Mouse (Mus musculus) hindlimb bud, embryonic 11.5 days (tissue): ENCODE data around the gene Usp33.

Experiments used
- DNase-seq: peaks from one replicate; pipeline ENCODE4 v3.0.0-alpha.2; 2012; ENCODE audit warnings: low read depth, low spot score; ENCODE audit errors: extremely low spot score

Usp33 gene

DNA sequence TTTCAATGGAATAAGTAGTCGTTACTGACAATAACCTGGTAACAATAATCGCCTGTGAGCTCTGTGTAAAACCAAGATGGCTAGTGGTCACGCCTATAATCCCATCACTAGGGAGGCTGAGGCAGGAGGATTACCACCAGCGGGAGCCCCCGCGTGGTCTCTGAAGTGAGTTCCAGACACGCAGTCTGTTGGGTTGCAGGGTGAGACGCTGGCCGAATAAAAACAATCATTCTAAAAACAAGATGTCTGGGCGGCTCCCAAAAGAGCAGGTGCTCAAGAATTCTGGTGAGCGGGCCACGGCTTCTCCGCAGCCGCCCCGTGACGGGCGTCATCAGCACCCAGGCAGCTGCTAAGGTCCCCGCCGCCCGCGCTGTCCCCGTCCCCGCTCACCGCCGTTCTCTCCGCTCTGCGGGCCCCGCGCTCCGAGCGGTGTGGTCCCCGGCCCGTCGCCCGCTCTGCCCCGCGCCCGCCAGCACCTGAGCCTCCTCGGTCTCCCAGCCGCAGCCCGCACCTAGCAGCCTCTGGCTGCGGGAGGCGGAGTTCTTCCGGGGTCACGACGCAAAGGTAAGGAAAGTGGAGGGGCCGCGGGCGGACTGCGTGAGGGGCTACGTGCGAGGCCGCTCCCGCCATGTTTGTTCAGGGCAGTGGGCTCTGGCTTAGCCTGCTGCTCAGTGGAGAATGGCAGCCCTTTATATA, 6.3 kb upstream of the Usp33 start, which contains the start of gene Miga1:
Gene Miga1, minus strand, starts transcription at position 546 of the 696 bp plus-strand sequence.
- DNase-seq = no peak

DNA sequence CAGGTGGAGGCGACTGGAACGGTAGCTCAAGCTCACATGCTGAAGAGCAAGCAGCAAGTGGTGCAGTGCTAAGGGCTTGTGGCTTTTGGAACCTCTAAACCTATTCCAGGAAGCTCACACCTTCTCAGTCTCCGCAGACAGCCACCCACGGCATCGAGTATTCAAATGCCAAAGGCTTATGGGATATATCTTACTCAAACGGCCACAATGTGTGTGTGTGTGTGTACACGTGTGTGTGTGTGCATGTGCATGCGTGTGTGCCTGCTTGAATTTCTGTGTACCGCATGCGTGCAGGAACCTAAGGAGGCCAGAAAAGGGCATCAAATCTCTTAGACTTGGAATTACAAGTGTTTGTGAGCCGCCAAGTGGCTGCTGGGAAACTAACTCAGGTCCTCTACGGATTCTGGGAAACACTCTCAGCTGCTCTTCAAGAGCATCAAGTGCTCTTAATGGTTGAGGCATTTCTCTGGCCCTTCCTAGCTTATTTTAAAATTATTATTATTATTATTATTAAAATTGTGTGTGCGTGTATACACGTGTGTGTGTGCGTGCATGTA, 3.2 kb upstream of the Usp33 start:
- no peak for DNase-seq

DNA sequence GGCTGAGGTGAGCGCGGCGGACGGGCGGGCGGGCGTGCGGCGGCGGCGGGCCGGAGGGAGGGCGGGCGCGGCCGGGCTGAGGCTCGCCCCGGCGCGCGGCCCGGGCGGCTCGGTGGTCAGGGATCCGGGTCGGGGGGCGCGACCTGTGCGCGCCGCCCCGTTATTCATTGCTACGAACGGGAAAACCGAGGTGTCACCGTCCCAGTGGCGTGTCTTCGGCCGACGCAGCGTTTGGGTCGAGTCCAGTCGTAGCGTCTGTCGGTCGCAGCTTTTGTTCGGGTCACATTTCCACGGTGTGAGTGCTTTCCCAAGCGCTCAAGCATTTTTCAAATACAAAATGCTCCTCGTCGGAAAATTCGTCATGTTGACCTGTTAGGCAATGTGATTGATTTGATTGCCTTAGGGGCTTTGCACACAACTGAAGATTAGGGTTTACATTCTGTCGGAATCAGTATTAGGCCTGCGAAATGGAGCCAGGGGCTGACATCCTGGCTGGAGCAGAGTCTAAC, 409 bp downstream of the Usp33 start:
- no peak for DNase-seq

DNA sequence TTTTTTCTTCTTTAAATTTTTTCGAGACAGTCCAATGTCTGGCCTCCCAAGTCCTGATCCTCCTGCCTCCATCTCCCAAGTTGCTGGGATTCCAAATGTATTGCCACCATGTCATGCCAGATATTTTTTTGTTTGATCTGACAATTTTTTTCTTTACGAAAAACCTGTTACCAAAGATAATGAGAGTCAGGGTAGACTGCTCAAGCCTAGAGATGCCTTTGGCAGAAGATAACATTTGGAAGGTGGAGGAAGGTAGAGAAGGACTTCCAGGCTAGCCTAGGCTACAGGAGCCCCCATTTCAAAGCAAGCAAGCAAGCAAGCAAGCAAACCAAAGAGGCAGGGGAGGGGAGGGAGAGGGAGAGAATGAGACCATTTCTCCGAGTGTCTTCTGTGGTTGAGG, 949 bp downstream of the Usp33 start:
- DNase-seq = no peak

DNA sequence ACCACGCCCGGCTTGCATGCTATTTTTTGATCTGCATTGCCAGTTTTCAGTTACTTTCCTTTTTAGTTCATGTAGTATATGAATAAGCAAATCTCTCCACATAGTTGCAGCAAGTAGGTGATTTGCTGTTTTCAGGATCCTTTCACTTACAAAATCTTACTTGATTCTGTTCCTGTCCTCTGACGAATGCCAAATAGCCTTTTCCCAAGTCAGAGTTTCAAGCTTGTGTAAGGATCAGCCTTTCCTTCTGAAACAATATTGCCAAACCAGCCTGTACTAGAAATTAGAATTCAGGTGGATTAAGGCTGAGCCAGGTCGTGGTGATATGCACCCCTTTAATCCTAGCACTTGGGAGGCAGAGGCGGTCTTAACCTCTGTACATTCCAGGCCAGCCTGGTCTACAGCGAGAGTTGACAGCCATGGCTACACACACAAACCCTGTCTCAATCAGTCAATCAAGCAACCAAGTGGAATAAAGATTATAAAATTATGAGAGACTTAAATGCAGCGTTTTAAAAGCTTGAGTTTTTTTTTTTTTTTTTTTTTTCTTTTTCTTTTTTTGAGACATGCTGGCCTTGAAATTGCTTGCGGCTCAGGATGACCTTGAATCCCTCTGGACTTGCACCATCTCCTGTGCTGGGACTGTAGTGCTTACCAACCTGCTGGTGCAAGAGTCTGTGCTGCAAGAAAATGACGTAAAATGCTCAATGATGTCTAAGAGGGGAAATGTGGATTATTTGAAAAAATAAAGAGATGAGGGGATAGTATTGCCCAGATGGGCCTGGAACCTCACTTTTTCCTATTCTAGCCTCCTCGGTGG, 1.9 kb downstream of the Usp33 start:
- no peak for DNase-seq

DNA sequence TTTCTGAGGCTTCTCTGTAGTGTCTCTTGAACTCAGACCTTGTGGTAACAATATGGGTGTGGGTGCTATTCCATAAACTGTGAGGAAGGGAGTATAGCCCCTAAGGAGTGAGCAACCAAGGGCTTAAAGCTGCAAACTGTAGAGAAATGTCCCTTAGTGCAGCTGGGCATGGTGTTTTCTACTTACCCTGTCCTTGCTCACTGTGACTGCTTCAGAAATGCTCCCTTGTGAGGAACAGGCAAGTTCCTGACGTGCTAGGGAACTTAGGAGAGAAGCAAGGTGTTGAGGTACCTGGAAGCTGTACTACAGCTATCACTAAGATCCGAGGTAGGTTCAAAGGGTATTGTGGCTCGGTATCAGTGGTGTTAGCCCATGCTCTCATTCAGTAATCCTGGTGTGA, 4.2 kb downstream of the Usp33 start:
- DNase-seq = no peak

DNA sequence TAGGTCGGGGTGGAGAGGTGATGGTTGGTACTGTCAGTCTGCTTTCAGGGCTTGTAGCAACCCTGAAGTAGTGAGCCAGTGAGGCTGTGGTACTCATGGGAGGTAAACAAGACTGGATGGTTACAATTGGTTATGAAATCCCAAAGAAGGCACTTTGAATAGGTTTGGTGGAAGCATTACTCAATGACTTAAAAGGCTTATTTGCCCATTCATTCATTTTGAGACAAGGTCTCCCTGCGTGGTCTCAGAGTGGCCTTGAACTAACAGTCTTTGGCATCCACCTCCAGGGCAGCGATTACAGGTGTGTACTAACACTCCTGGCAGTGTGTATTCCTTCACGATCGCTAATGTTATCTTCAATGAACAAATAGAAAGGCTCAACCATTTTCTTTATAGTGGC, 4.7 kb downstream of the Usp33 start:
- DNase-seq = no peak

DNA sequence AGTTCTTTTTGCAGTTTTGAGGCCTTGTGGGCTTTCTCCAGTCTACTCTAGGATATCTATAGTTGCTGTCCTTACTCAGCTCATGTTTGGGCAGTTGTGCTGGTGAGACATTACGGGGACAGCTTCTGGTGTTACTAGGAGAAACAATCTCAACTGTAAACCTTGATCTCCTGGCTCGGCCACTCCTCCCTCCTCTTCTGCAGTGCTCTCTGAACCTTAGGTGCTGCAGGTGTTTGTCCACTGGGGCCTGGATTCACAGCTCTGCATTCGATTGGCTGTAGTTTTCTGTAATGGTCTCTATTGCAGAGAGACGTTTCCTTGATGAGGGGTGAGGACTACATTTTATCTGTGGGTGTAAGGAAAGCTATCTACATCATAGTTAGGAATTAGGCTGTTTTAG, 6.0 kb downstream of the Usp33 start:
- DNase-seq = no peak

DNA sequence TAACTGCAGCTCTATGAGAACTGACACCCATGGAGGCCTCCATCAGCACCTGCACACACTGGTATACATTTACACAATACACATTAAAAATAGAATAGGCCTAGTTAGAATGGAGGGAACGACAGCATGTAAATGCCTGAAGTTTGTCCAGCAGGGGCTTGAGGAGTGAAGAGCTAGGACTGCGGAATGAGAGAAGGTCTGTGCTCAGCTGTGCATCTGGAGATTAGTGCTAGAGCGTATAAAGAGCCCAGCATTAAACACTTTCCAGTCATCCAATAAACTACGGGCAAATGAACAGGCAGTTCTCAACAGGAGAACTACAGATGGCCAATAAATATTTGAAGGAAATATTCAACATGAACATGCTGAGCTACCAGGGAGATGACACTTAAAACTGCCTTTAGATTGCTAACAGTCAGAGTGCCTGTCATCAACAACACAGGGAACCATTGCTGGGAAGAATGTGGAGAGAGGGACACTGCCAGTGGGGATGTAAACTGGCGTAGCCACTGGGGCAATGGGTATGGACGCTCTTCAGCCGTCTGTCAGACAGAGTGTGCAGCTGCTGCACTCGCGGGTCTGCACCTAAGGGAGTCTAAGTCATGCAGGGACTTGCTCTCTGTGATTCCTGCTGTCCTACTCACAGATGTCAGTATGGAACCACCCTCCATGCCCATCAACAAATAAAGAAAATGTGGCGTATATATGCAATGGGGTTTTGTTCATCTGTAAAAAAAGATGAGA, 7.3 kb downstream of the Usp33 start:
- DNase-seq = no peak

DNA sequence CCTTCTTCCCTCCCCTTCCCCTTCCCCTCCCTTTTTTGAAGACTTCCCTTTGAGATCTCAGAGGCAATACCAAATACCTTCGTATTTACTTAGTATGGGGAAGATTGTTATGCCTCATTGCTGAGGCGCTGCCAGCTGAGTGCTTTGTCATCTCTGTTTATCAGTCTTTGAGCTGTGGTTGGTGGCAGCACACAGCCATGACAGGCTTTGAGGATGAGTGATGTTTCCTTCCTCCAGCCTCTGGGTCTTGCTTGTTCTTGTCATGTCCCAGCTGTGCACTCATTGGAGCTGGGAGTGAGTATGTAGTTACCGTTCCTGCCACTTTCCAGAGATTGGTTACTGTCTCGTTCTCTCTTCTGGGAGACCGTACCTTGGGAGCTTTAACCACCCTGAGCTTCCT, 9.1 kb downstream of the Usp33 start:
- no peak for DNase-seq

DNA sequence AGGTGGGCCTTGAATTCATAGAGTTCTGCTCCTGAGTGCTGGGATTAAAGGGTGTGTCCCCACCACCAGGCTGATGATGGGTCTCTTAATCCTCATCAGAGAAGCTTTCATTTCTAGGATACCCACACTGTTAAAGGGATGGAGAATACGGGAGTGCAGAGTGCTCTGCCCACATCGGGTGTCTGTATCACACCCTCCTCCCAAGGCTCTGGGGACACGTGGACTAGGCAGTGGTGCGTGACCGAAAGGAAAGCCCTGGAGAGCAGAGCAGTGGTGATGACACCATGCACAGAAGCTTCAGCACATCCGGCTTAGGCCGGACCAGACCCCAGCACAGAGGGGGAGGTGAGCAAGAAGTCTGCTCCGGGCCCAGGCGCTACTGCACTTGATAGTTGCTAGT, 10.5 kb downstream of the Usp33 start:
- no peak for DNase-seq

DNA sequence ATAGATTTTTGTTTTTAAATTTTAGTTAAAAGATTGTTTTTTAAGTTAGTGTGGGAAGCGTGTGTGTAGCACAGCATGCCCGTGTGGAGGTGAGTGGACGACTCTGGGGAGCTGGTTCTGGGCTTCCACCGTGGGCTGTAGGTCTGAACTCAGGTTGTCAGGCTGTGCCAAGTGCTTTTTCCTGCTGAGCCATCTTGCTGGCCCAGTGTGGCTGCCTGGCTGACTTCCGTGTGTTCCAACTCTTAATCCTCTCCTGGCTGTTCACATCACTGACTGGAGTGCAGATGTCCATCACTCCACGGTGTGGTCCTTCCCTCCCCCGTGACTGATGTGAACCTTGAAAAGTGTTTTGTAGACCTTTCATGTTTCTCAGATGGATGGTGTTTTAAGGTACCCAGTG, 12.9 kb downstream of the Usp33 start:
- no peak for DNase-seq

DNA sequence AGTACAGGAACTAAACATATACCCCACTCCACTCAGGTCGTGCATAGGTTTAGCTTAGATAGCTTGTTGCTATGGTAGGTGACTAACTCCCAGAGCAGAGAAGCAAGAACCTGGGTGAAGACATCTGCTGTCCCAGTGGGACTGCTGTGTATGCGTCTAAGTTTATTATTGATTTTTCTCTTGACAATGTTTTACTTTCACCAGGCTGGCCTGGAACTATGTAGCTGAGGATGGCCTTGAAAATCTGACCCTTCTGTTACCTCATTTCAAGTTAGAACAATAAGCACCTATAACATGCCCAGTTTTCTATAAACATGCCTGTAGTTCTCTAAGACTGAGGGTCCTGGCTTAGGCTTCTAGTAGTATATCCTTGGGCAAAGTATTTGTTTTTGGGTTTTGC, 17.9 kb downstream of the Usp33 start:
- DNase-seq = no peak

DNA sequence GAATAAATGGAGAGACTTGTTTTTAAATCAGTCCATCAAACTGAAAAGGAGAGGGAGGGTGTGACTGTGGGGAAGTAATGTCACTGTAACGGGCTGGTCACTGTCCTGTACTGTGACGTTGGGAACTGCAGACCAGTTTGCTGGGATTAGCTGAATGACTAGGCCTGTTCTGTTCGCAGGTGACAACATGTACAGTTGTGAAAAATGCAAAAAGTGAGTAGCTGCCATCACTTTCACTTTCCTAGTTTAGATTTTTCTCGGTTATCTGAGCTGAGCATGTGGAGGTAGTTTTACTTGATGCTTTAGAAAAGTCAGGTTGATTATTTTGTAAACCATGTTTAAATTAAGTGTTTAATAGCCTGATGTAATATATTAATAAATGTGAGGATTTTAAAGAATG, 29.8 kb downstream of the Usp33 start:
- no peak for DNase-seq

DNA sequence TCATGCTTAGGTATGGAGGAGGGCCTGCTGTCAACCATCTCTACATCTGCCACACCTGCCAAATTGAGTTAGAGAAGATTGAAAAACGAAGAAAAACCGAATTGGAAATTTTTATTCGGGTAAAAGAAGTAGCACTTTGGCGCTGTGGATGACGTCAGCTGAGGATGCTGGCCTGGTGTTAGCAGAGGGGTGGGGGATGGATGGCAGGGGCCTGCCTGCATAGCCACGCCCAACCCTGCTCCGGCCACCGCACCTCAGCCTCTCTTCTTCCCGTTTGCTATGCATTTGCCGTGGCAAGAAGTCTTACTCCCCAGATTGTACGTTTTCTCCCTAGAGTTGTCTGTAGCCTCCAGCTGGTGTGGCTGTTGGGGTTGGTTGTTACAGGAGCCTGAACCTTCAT, 37.8 kb downstream of the Usp33 start:
- no peak for DNase-seq

DNA sequence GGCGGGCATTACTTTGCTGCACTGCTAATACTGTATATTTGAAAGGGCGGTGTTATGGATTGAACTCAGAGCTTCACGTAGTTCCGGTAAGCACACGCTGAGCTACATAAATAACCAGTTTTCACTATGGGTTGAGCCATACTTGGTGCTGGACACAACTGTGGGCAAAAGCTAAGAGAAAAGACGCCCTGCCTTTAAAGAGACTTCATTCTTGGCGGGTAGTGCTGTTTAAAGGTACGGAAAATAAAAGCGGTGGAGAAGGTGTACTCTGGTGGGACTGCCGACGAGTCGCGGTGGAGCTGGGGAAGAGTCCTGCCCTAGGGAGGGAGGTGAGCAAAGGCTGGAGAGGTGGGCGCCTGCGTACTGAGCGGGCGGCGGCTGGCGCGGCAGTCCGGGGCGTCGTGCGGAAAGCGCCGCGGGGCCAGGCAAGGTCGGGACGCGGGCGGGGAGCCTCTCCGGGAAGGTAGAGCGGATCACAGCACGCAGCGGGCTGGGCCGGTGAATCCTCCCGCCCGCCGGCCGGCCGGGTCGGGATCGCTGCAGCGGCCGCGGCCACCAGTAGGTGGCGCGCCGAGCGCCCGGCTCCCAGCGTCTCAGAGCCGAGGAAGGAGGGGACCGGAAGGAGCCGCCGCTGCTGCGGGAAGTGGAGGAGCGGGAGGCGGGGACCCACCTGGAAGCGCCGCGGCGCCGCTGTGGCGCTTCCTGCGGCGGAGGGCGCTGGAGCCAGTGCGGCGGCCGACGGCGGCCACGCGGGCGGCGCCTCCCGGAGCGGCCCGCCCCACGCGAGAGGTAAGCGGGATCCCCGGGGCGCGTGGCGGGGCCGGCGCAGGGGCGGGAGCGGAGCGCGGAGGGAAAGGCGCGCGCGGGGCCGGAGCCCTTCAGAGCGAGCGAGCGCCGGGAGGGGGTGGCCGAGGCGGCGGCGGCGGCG, 49.3 kb downstream of the Usp33 start, which contains the start of gene Zzz3:
Gene Zzz3, plus strand, starts transcription at position 124 of the 928 bp plus-strand sequence.
- peak; percentile 49 for DNase-seq

DNA sequence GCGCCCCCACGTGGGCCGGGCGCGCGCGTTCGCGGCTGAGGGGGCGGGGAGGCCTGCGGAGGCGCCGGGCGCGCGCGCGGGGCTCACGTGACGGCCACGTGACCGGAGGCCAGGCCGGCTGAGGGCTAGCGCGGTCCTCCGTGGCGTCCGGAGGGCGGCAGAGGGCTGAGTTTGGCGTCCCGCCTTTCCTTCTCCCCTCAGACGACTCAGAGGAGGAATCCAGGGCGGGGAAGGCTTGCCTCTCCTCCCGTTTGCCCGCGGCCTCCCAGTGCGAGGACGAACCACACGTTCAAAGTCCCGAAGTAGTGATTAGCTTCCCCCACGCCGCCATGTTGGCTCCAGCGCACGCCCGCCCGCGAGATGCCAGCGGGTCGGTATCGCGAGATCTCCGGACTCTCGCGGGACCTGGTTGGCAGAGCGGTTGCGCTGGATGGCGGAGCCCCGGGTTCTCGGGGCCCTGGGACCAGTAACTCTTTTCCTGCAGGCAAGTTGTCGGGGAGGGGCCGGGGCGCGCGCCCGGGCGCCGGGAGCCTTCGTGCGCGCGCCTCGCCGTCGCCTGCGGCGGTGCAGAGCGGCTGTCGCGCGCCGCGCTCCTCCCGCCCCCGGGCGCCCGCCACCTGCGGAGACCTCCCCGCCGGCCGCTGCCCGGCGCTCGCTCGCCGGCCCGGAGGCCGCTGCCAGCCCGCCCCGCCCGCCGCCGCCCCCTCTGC, 50.2 kb downstream of the Usp33 start:
- DNase-seq = peak; percentile 93

DNA sequence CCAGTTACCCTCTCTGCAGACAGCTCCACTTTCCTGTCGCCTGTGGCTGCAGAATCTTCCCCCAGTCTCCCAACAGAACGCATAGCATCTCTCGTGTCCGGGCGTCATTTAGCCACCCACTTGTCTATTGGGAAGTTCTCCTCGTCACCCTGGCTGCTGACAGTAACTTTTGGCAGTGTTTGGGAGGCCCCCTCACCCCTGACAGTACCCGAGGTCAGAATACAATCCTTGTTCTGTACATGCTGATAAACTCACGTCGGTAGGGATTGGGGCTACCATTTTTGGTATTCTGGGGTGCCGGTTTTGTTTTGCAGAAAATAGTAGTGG, 50.7 kb downstream of the Usp33 start:
- no peak for DNase-seq

DNA sequence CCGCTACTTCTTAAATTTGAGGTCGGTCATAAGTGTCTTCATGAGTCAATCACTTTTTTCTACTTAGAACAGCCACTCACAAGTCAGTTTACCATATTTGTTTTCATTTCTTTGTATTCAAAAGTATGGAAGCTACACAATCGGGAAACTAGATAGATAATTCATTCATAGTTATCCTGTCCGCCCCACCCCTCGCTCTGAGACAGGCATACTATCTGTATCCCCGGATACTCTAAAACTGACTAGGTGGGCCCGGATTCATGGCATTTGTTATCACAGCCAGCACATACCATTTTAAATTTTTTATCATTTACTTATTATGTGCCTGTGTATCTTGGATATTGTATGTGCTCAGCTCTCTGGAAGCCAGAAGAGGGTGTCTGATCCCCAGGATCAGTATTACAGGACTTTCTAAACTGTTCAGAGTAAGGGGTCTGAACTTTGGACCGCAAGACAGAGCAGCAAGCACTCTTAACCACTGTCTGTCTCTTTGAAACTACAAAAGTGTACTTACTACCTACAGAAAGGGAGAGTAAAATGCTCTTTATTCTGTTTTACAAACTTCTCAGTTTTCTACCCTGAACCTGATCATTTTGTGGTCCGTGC, 51.2 kb downstream of the Usp33 start:
- no peak for DNase-seq
